ENCODE assay signal across 14 mouse cellular contexts in the genomic region with DNA sequence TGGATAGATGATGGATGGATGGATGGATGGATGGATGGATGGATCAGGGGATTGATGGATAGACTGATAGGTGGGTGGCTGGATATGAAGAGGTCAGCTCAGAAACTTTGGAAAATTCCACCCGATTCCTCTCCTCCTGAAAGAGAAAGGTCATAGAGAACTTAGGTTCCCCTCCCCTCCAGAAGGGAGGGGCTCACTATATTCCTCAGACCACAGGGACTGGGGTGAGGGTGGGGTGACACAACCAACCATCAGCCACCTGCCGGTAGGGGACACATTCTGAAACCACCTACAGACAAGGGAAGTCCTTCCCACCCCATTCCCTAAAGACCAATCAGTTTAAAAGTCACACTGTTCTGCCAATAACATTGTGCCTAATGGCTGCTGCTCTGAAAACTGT. TPM values are rescaled to one million over a fixed set of nuclear protein-coding genes. Genes with fewer than 3 reads are reported as not detected.
A peak's percentile ranks its signal among the peaks of the same experiment; 100 is the strongest.
DNase-seq lines count a peak whose midpoint lies in the region; ATAC-seq and TF ChIP-seq lines count a peak whose summit lies in the region.
"Had no signal": no experiment of that assay in that cellular context is flagged by ENCODE, and none has a peak within 500 bp of the region (broad histone marks: within the 10 kb centered on the region; RNA-seq: fewer than 3 reads in every experiment).

No protein-coding gene starts in this region.

- TF ChIP-seq CTCF in stomach, postnatal 0 days (IDR thresholded peaks at IDR 0.05; ENCODE audit: low read depth): no peak

- no peaks in the 10 kb centered on the region for H3K4me1 ChIP-seq in heart, embryonic 12.5 days (replicated peaks)
- no peaks in the 10 kb centered on the region for H3K4me1 ChIP-seq in midbrain, embryonic 12.5 days
- no peaks in the 10 kb centered on the region for H3K4me1 ChIP-seq in midbrain, embryonic 10.5 days
- no peaks in the 10 kb centered on the region for H3K4me1 ChIP-seq in intestine, embryonic 15.5 days (replicated peaks)
- no peaks in the 10 kb centered on the region for H3K4me1 ChIP-seq in stomach, postnatal 0 days (replicated peaks; ENCODE audit: control insufficient read depth, insufficient read depth)

- peak; percentile 47 for ATAC-seq in heart, embryonic 12.5 days (ENCODE audit: insufficient number of reproducible peaks, low FRiP score)
- 0 out of 2 replicates have a peak, but pooled peaks have one; percentile 13 for ATAC-seq in midbrain, embryonic 12.5 days (ENCODE audit: low FRiP score, low read depth)
- ATAC-seq in intestine, embryonic 15.5 days: peak; percentile 46; the same call in 1 of the 2 replicates
- peak; percentile 21; the same call in 1 of the 2 replicates for ATAC-seq in stomach, postnatal 0 days (ENCODE audit: low FRiP score, low TSS enrichment)

- H3K9ac ChIP-seq in heart, embryonic 12.5 days: no peak overlapping the region
- H3K9ac ChIP-seq in midbrain, embryonic 12.5 days (replicated peaks): no peak overlapping the region
- H3K9ac ChIP-seq in intestine, embryonic 15.5 days: no peak overlapping the region
- H3K9ac ChIP-seq in stomach, postnatal 0 days (ENCODE audit: low read length): no peak overlapping the region

- 82% methylated on average over 2 of the region's 2 CpGs for WGBS in heart, embryonic 12.5 days
- WGBS in midbrain, embryonic 12.5 days: 89% methylated on average over 2 of the region's 2 CpGs
- WGBS in midbrain, embryonic 10.5 days: 88% methylated on average over 2 of the region's 2 CpGs
- 82% methylated on average over 2 of the region's 2 CpGs for WGBS in intestine, embryonic 15.5 days
- WGBS in stomach, postnatal 0 days: 87% methylated on average over 2 of the region's 2 CpGs

- no peaks in the 10 kb centered on the region for H3K27me3 ChIP-seq in heart, embryonic 12.5 days (replicated peaks)
- H3K27me3 ChIP-seq in midbrain, embryonic 12.5 days: no peaks in the 10 kb centered on the region
- H3K27me3 ChIP-seq in midbrain, embryonic 10.5 days (ENCODE audit: low read depth, poor library complexity, severe bottlenecking): no peaks in the 10 kb centered on the region
- no peaks in the 10 kb centered on the region for H3K27me3 ChIP-seq in intestine, embryonic 15.5 days (replicated peaks)
- H3K27me3 ChIP-seq in stomach, postnatal 0 days (ENCODE audit: control insufficient read depth, insufficient read depth, low read length): no peaks in the 10 kb centered on the region

- no peak for TF ChIP-seq EP300 in stomach, postnatal 0 days (optimal IDR thresholded peaks at IDR 0.05)

- no peak overlapping the region for H3K27ac ChIP-seq in heart, embryonic 12.5 days (ENCODE audit: poor library complexity, severe bottlenecking)
- H3K27ac ChIP-seq in midbrain, embryonic 12.5 days (replicated peaks): no peak overlapping the region
- no peak overlapping the region for H3K27ac ChIP-seq in midbrain, embryonic 10.5 days (replicated peaks)
- H3K27ac ChIP-seq in intestine, embryonic 15.5 days: no peak overlapping the region
- H3K27ac ChIP-seq in stomach, postnatal 0 days (replicated peaks): no peak overlapping the region

- no peak overlapping the region for H3K4me3 ChIP-seq in heart, embryonic 12.5 days
- H3K4me3 ChIP-seq in midbrain, embryonic 12.5 days: no peak overlapping the region
- no peak overlapping the region for H3K4me3 ChIP-seq in midbrain, embryonic 10.5 days
- H3K4me3 ChIP-seq in intestine, embryonic 15.5 days (replicated peaks): no peak overlapping the region
- no peak overlapping the region for H3K4me3 ChIP-seq in stomach, postnatal 0 days (ENCODE audit: low read depth, low read length)

- no peak overlapping the region for H3K4me2 ChIP-seq in heart, embryonic 12.5 days
- no peak overlapping the region for H3K4me2 ChIP-seq in midbrain, embryonic 12.5 days (replicated peaks)
- H3K4me2 ChIP-seq in intestine, embryonic 15.5 days (replicated peaks): no peak overlapping the region
- H3K4me2 ChIP-seq in stomach, postnatal 0 days (replicated peaks; ENCODE audit: low read depth): no peak overlapping the region

- H3K9me3 ChIP-seq in heart, embryonic 12.5 days (replicated peaks): peaks cover 47% of the 10 kb centered on the region
- peaks cover 47% of the 10 kb centered on the region for H3K9me3 ChIP-seq in midbrain, embryonic 12.5 days
- peaks cover 78% of the 10 kb centered on the region for H3K9me3 ChIP-seq in midbrain, embryonic 10.5 days (replicated peaks)
- H3K9me3 ChIP-seq in intestine, embryonic 15.5 days: peaks cover 5% of the 10 kb centered on the region
- peaks cover 5% of the 10 kb centered on the region for H3K9me3 ChIP-seq in stomach, postnatal 0 days (ENCODE audit: control insufficient read depth, low read length)

- H3K36me3 ChIP-seq in heart, embryonic 12.5 days: no peaks in the 10 kb centered on the region
- H3K36me3 ChIP-seq in midbrain, embryonic 12.5 days: no peaks in the 10 kb centered on the region
- H3K36me3 ChIP-seq in midbrain, embryonic 10.5 days: no peaks in the 10 kb centered on the region
- no peaks in the 10 kb centered on the region for H3K36me3 ChIP-seq in intestine, embryonic 15.5 days
- no peaks in the 10 kb centered on the region for H3K36me3 ChIP-seq in stomach, postnatal 0 days (ENCODE audit: control insufficient read depth, insufficient read depth, low read length)

- DNase-seq in heart, postnatal 36 days: no peak
- DNase-seq in midbrain, embryonic 10.5 days (ENCODE audit: low spot score): no peak
- DNase-seq in stomach, postnatal 0 days (ENCODE audit: low spot score): no peak
- DNase-seq in gastrocnemius, postnatal 14 days: no peak
- DNase-seq: cerebellum, adult 9-11 months; kidney, postnatal 10 days; thymus, postnatal 36 days had no signal

- intact Hi-C loops in heart, postnatal 36 days (cut with DNase I): no loop called here
- intact Hi-C loops in gastrocnemius, postnatal 14 days (cut with DNase I; ENCODE audit: low total_unique reads): no loop called here

RNA-seq across cellular contexts. Expression of a gene that starts 14.5 kb away (rescaled TPM):
- polyA plus RNA-seq in heart, embryonic 12.5 days (2016; fragmentation: Nextera tagmentation; extraction: Ambion mirVana): not detected in 2 replicates
- not detected for total RNA-seq in heart, postnatal 36 days (2021)
- polyA plus RNA-seq in midbrain, embryonic 12.5 days (2016; fragmentation: Nextera tagmentation; extraction: Ambion mirVana): not detected in 2 replicates
- not detected in 2 replicates for polyA plus RNA-seq in midbrain, embryonic 10.5 days (2016; fragmentation: Nextera tagmentation; extraction: Ambion mirVana)
- polyA plus RNA-seq in intestine, embryonic 15.5 days (2015; fragmentation: Nextera tagmentation; extraction: Ambion mirVana): not detected in 2 replicates
- polyA plus RNA-seq in stomach, postnatal 0 days (2015; fragmentation: Nextera tagmentation; extraction: Ambion mirVana): 0.08 TPM in 1 of 2 replicates, not detected in the other
- not detected for total RNA-seq in gastrocnemius, postnatal 14 days (2021)
- total RNA-seq: left cerebral cortex, adult 8-10 months; neutrophil, adult 5-6 weeks had no signal
- polyA plus RNA-seq: heart, embryonic 16.5 days; liver, embryonic 16.5 days had no signal

RNA-seq across cellular contexts. Expression of a gene that starts 23.6 kb away (rescaled TPM):
- polyA plus RNA-seq in heart, embryonic 12.5 days (2016; fragmentation: Nextera tagmentation; extraction: Ambion mirVana): not detected in 2 replicates
- total RNA-seq in heart, postnatal 36 days (2021): not detected
- not detected in 2 replicates for polyA plus RNA-seq in midbrain, embryonic 12.5 days (2016; fragmentation: Nextera tagmentation; extraction: Ambion mirVana)
- polyA plus RNA-seq in midbrain, embryonic 10.5 days (2016; fragmentation: Nextera tagmentation; extraction: Ambion mirVana): not detected in 2 replicates
- polyA plus RNA-seq in intestine, embryonic 15.5 days (2015; fragmentation: Nextera tagmentation; extraction: Ambion mirVana): not detected in 2 replicates
- 0.07 TPM in 1 of 2 replicates, not detected in the other for polyA plus RNA-seq in stomach, postnatal 0 days (2015; fragmentation: Nextera tagmentation; extraction: Ambion mirVana)
- total RNA-seq in gastrocnemius, postnatal 14 days (2021): not detected
- total RNA-seq: left cerebral cortex, adult 8-10 months; neutrophil, adult 5-6 weeks had no signal
- polyA plus RNA-seq: heart, embryonic 16.5 days; liver, embryonic 16.5 days had no signal
